Mouse (Mus musculus) midbrain, postnatal 0 days (tissue): Measurements from ENCODE around the gene Med19. TPM values are rescaled to one million over a fixed set of nuclear protein-coding genes. Genes with fewer than 3 reads are reported as not detected.
A peak's percentile ranks its signal among the peaks of the same experiment; 100 is the strongest.

ENCODE experiments used
- ATAC-seq: fragments of 200-750 bp; cut with Nextera tagmentation; 2 replicates; pipeline ENCODE4 v1.8.0; 2017; ENCODE audit warnings: moderate number of reproducible peaks, mild to moderate bottlenecking, moderate TSS enrichment, moderate library complexity; ENCODE audit not compliant: low FRiP score
- DNase-seq: peaks from one replicate; pipeline ENCODE4 v3.0.0-alpha.2; 2015; ENCODE audit warnings: low spot score
- H3K27ac ChIP-seq: fragments of 300-500 bp; sonication (generic); 2 replicates; pipeline ENCODE4 v1.5.1; 2014; ENCODE audit warnings: low read depth, mild to moderate bottlenecking, low read length, mixed read lengths
- H3K27me3 ChIP-seq: fragments of 300-500 bp; sonication (generic); 2 replicates; pipeline ENCODE4 v1.6.1; 2014; ENCODE audit warnings: low read length, control low read depth, mixed read lengths; ENCODE audit not compliant: insufficient read depth
- H3K36me3 ChIP-seq: fragments of 300-500 bp; sonication (generic); 2 replicates; pipeline ENCODE4 v1.6.1; 2014; ENCODE audit warnings: low read length, control low read depth, mixed read lengths; ENCODE audit not compliant: insufficient read depth
- H3K4me1 ChIP-seq: fragments of 300-500 bp; sonication (generic); 2 replicates; pipeline ENCODE4 v1.6.1; 2014; ENCODE audit warnings: mild to moderate bottlenecking, control low read depth, antibody characterized with exemption, low read length, mixed read lengths; ENCODE audit not compliant: insufficient read depth
- H3K4me2 ChIP-seq: fragments of 300-500 bp; sonication (generic); 2 replicates; pipeline ENCODE4 v1.6.1; 2014; ENCODE audit warnings: low read depth, mild to moderate bottlenecking, low read length, mixed read lengths; ENCODE audit not compliant: poor library complexity, severe bottlenecking
- H3K4me3 ChIP-seq: fragments of 300-500 bp; sonication (generic); 2 replicates; pipeline ENCODE4 v1.5.1; 2014; ENCODE audit warnings: low read depth, mild to moderate bottlenecking, low read length, moderate library complexity
- H3K9ac ChIP-seq: fragments of 300-500 bp; sonication (generic); replicated peaks from 2 replicates; pipeline ENCODE4 v1.6.1; 2014; ENCODE audit warnings: mild to moderate bottlenecking, low read length, moderate library complexity, mixed read lengths; ENCODE audit not compliant: poor library complexity, severe bottlenecking
- H3K9me3 ChIP-seq: fragments of 300-500 bp; sonication (generic); 2 replicates; pipeline ENCODE4 v1.6.1; 2016; ENCODE audit warnings: low read length, control low read depth
- CTCF ChIP-seq: IDR thresholded peaks from 2 replicates; pipeline ENCODE4 v1.5.1; 2016; ENCODE audit warnings: antibody characterized with exemption, mild to moderate bottlenecking
- WGBS: fragments of 180-500 bp; shearing (Covaris S2); extraction: QIAGEN DNeasy Blood & Tissue Kit; methylation state at CpG from one replicate; pipeline ENCODE4 v1.1.7; 2014; 5-methylcytosine and 5-hydroxymethylcytosine counted together
- polyA plus RNA-seq: library from polyadenylated mRNA; unstranded; fragments of >200 nt; fragmentation: Nextera tagmentation; extraction: Ambion mirVana; gene quantifications from 2 replicates; pipeline ENCODE4 v1.2.1, GENCODE M21; 2015
- total RNA-seq: library from RNA; depleted of rRNA; stranded (reverse); fragments of >200 nt; gene quantifications from 2 replicates; pipeline ENCODE4 v1.2.3, GENCODE M21; 2014

Med19 gene
- total and polyA plus RNA-seq, 2 experiments from 2014 or later: 45.3 to 49.5 TPM

DNA sequence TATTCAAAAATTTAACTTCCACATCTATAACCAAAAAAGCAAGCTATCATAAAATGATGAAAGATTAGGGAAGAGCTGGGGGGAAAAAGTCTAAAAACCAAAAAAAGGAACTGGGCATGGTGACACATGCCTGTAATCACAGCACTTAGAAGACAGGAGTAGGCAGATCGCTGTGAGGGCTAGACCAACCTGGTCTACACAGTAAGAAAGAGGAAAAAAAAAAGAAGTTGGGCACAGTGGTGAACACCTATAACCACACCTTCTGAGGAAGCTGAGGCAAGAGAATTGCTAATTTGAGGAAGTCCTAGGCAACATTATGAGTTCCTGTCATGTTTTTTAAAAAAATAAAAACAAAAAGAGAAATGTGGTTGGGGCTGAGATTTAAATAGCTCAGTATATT is 22.3 kb upstream of the Med19 start:
- H3K27ac ChIP-seq: no peak overlapping the region
- H3K4me2 ChIP-seq: no peak overlapping the region
- no peaks in the 10 kb centered on the region for H3K4me1 ChIP-seq
- no peaks in the 10 kb centered on the region for H3K27me3 ChIP-seq
- H3K9ac ChIP-seq: no peak overlapping the region
- WGBS: 76% methylated on average over 1 of the region's 1 CpGs
- no peak overlapping the region for H3K4me3 ChIP-seq
- no peak for TF ChIP-seq CTCF
- no peaks in the 10 kb centered on the region for H3K9me3 ChIP-seq
- ATAC-seq (no peak), DNase-seq (no peak)
- no peaks in the 10 kb centered on the region for H3K36me3 ChIP-seq

DNA sequence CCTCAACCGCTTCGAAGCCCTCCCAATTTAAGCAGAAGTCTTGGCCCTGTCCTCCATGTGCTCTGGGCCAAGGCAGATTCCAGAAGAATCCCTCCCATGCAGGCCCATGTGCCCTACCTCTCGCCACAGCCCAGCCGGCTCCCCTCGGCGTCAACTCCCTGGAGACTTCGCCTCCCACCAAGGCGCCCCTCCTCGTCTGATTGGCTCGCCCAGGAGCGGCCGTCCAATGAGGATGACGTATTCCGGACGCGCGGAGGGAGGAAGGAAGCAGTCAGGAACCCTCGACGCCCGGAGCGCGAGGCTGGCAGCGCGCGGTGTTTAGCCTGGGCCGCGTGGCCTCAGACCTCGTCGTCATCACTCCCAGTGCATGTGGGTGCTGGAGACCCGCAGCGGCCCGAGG is 19.4 kb upstream of the Med19 start, which contains the start of gene Btbd18:
TSS of gene Btbd18 (plus strand) at position 274 of the 400 bp plus-strand sequence.
- Histone ChIP-seq H3K9me3 (no peaks in the 10 kb centered on the region), H3K9ac (no peak within 1 kb of the TSS), H3K27ac (no peak within 1 kb of the TSS), H3K27me3 (no peaks in the 10 kb centered on the region), H3K36me3 (no peaks in the 10 kb centered on the region), H3K4me3 (no peak within 1 kb of the TSS), H3K4me1 (no peaks in the 10 kb centered on the region), H3K4me2 (no peak within 1 kb of the TSS)
- no peak for TF ChIP-seq CTCF
- 94% methylated on average over 32 of the region's 32 CpGs for WGBS
- ATAC-seq (no peak), DNase-seq (no peak)

DNA sequence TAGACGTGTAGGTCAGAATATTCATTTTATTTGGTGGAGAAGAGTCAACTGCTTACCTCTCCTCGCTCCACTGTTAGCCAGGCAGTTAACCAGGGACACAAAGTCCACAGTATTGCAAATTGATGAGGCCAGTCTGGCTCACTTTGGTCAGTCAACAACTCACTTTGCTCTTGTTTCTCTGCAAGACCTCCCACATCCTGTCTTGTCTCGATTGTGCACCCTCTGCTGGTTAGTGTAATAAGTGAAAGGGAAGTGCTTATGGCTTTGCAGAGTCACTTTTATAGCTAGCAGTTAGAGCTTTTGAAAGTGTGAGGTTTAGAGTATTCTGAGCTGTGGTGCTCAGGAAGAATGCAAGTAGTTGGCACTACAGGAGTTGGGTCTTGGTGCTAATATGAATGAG is 17.9 kb upstream of the Med19 start:
- ATAC-seq: no peak
- H3K27me3 ChIP-seq: no peaks in the 10 kb centered on the region
- H3K9me3 ChIP-seq: no peaks in the 10 kb centered on the region
- no peaks in the 10 kb centered on the region for H3K4me1 ChIP-seq
- H3K4me2 ChIP-seq: no peak overlapping the region
- TF ChIP-seq CTCF: peak; percentile 67
- H3K27ac ChIP-seq: no peak overlapping the region
- H3K36me3 ChIP-seq: no peaks in the 10 kb centered on the region
- H3K9ac ChIP-seq: no peak overlapping the region
- DNase-seq: peak; percentile 45
- no peak overlapping the region for H3K4me3 ChIP-seq
- WGBS: 70% methylated on average over 3 of the region's 3 CpGs

DNA sequence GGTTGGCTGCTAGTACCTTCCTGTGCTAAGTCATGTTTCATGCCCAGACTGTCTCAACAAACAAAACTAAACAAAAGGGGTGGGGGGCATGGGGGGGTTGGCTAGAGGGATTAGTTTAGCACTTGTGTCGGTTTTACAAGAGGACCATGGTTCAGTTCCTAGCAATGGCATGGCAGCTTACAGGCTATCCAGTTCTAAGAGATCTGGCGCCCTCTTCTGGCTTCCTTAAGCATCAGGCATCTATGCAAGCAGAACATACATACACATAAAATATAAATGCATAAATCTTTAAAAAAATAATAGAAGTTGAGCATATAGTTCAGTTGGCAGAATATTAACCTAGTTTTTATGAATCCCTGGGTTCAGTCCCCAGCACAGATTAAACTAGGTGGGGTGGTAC is 15.3 kb upstream of the Med19 start:
- ATAC-seq: no peak
- Histone ChIP-seq H3K9ac (no peak overlapping the region), H3K36me3 (no peaks in the 10 kb centered on the region), H3K9me3 (no peaks in the 10 kb centered on the region), H3K4me3 (no peak overlapping the region), H3K27ac (no peak overlapping the region), H3K27me3 (no peaks in the 10 kb centered on the region), H3K4me2 (no peak overlapping the region), H3K4me1 (no peaks in the 10 kb centered on the region)
- DNase-seq: peak; percentile 47
- TF ChIP-seq CTCF: peak; percentile 65
- WGBS: 15% methylated on average over 2 of the region's 2 CpGs

DNA sequence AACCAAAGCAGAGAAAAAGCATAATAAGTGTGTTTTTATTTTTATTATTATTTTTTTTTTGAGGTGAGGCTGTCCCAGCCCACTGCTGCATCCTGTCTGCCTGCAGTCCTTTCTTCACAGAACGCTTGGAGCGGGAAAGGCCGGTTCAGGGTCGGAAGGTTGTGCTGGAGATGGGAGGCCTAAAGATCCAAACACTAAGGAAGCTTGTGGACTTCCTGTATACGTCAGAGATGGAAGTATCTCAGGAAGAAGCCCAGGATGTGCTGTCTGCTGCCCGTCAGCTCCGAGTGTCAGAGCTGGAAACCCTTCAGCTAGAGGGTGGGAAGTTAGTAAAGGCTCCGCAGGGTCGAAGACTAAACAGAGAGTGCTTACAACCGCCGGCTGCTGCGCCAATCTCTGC is 12.1 kb upstream of the Med19 start:
- Histone ChIP-seq H3K4me2 (no peak overlapping the region), H3K4me3 (no peak overlapping the region), H3K9ac (no peak overlapping the region), H3K27me3 (no peaks in the 10 kb centered on the region), H3K36me3 (no peaks in the 10 kb centered on the region), H3K9me3 (no peaks in the 10 kb centered on the region), H3K27ac (no peak overlapping the region), H3K4me1 (no peaks in the 10 kb centered on the region)
- TF ChIP-seq CTCF: no peak
- DNase-seq (no peak), ATAC-seq (no peak)
- WGBS: 70% methylated on average over 12 of the region's 12 CpGs

DNA sequence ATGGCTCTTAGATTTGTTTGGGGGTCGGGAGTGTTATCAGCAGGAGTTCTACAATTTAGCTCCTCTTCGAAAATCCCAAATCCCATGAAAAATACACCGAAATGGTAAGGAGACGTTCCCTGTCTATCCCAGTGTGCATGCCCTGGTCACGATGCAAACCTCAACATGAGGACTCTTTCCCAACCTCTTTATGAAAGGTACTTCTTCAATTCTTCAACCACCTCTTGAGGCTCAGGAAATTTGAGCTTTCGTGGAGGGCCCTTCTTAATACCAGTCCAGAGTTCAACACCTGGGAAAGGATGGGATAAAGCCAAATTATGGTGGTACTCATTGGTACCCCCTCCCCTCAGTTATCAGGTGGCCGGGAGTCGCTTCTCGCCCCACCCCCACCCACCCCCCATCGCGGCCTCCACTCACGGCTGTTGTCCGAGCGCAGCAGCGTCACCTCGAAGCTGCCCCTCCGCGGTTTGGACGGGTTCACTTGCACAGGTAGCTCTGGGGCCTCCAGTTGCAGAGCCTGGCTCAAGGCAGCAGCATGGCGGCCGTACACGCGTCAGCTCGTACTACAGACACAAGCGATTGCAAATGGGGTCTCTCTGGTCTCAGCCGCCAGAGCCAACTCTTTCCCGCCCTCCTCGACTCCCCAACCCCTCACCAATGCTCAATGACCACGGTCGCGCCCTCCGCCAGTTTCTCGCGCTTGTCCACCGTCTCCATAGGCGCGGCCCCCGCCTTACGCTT is 8.2 kb upstream of the Med19 start:
- peak; percentile 55 for DNase-seq
- no peaks in the 10 kb centered on the region for H3K9me3 ChIP-seq
- 3% methylated on average over 38 of the region's 39 CpGs for WGBS

More for the DNA sequence above, 8.2 kb upstream of the Med19 start:
- Histone ChIP-seq H3K36me3 (peaks cover 18% of the 10 kb centered on the region), H3K27me3 (no peaks in the 10 kb centered on the region), H3K4me1 (no peaks in the 10 kb centered on the region), H3K9ac (peak overlapping the region; percentile 84), H3K4me2 (peak overlapping the region; percentile 61), H3K4me3 (peak overlapping the region; percentile 77), H3K27ac (peak overlapping the region; percentile 89)
- ATAC-seq: peak; percentile 76
- TF ChIP-seq CTCF: no peak
